Mouse (Mus musculus): Measurements from ENCODE around the gene Bcl7a.

Gene Bcl7a

GRCm38 (mm10) chr5:123343707-123344627, at the start of gene Bcl7a:
Gene Bcl7a (plus strand): TSS chr5:123343834.
- DNase-seq (ENCODE audit: low spot score in 2 of 2) = peak; percentile 85 to 87

DNA sequence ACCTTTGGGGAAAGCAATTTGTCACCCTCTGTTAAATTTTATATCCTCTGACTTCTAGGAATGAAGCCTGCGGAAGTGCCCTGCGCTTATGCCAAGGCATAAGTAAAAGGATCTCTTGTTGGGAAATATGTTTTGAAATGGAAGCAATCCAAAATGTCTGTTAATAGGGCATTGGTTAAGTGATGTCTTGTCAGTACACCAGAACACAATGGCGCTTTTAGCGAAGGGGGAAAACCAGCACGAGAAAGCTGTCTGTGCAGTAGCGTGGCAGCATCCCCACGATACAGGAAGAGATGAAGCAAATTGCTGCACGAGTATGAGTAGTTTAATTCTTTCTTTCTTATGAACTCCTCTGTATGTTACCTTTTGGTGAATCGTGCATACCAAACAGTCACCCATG, 49.0 kb upstream of the Bcl7a start:
- DNase-seq (ENCODE audit: low spot score in 2 of 2) = no peak

DNA sequence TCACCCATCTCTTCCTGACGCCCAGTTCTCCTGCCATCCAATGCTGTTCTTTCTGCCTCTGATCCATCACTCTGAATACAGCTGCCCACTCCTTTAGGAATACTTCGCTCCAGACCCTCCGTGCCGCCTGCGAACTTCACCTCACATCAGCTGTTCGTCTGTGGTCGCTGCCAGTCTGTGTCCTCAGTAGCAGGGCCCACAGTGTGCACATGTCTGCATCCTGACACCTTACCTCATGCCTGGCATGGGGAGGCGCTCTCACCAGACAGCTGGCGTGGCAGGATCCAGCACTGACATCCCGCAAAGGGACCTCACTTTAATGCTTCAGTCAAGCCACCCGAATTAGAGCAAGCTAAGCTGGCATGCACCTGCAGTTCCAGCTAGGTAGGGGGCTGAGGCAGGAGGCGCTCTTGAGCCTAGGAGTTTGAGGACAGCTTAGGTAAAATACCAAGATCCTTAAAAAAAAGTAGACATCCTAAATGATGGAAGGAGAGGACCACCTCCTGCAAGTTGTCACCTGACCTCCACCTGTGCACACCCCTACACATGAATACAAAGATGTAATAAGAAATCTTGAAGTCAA, 47.3 kb upstream of the Bcl7a start:
- DNase-seq (ENCODE audit: low spot score in 2 of 2) = no peak

DNA sequence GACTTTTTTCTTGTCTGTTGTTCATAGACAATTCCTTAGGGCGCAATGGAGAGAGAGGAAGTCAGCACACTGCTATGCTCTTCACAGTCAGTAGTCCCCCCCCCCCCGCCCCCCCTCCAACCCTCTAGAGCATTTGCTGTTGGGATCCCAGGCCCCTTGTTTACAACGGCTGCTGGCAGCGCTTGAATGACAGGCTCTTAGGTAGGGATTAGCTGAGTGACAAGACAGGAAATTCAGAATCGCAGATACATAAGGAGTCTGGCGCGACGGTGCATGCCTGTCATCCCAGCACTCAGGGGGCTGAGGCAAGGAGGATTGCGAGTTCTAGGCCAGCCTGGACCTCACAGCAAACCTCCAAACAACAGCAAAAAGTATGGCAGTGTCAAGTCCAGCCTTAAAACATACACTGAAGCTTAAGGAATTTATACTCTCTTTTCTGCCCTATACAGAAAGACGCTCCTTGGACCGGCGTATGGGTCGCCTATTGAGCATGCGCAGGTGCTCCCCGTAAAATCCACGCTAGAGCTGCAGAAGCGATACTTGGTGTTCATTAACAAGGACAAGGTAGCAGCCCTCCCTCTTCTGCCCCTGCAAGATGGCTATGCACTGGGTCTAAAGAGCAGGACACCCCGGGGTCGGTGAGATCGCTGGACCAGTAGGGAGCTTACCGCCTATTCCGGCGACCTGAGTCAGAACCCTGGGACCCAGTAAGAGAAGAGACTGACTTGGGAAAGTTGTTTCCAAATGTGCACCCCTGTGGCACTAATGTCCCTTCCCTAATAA, 46.5 kb upstream of the Bcl7a start:
- DNase-seq (ENCODE audit: low spot score in 2 of 2) = no peak

- no peak for DNase-seq (ENCODE audit: low spot score in 2 of 2)
Observed at GRCm38 (mm10) chr5:123297830-123298229, 45.8 kb upstream of the Bcl7a start.

GRCm38 (mm10) chr5:123298526-123298925, 45.1 kb upstream of the Bcl7a start:
- no peak for DNase-seq (ENCODE audit: low spot score in 2 of 2)

DNA sequence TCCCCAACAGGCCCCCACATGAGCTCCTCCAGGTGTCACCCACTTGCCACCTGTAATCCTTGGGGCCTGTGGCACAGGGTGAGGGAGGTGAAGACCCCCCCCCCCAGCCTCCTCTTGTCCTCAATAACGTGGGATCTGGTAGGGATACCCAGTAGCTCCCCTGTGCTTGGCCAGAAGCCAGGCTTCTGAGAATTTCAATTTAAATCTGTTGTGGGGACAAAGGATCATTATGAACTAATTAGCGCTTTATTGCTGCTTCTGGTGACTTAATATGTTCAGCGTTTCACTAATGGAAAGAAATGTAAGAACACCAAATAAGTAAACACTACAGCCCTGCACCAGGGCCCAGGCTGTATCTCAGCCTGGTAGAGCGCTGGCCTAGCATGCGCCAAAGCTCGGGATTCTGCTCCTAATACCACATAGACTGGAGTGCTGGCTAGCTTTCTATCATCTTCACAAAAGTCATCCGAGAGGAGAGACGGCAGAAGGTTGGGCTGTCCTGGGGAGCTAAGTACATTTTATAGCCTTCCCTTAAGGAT, 43.1 kb upstream of the Bcl7a start:
- no peak for DNase-seq (ENCODE audit: low spot score in 2 of 2)

DNA sequence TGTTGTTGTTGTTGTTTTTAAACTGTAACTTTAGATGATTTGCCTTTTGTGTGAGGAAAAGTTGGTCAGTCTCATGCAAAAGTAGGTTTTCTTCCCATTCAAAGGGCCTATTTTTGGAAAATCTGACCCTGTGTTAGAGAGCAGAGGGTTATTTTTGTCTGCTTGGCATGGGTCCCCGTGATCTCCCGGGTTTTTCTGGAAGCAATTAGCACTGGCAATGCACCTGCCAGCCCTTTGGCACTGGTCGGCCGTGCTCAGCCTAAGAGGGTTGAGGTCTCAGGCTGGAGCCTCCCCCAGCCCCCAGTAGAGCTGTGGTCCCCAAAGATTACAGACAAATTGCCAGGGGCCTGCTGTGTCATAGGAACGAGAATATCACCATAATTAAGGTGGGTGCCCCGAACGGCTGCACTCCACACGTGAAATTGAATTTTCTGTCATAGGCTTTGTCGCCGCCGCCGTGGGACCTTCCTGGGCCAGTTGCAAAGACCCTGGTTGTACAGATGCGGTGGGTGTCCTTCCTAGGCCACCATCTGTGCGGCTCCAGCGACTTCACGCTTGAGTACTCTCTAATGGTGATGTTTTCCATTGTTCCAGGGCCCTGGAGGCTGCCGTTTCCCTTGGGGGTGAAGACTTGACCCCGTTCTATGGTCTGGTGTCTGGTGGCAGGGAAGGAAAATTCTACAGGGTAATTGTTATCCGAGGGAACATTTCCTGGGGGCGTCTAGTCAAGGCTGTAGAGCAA, 41.7 kb upstream of the Bcl7a start:
- DNase-seq (ENCODE audit: low spot score in 2 of 2) = no peak

- no peak for DNase-seq (ENCODE audit: low spot score in 2 of 2)
Observed at GRCm38 (mm10) chr5:123307630-123308282, 35.9 kb upstream of the Bcl7a start.

GRCm38 (mm10) chr5:123309816-123310215, 33.8 kb upstream of the Bcl7a start:
- no peak for DNase-seq (ENCODE audit: low spot score in 2 of 2)

DNA sequence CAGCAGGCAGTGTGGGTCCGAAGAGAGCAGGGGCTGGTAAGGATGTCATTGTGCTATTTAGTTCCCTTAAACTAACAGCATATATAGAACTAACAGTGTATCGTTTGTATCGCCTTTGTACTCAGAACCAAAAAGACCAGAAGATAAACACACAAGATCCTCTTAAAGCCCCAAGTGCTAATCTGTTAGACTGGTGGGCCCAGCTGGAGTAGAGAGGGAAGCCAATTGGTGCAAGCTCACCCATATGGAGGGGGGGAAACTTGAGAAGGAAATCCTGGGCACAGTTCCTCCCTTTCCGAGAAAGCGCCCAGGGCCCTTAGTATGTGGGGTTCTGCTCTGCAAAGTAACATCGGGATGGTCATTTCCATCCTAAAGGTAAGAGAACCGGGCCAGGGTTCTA, 33.4 kb upstream of the Bcl7a start:
- no peak for DNase-seq (ENCODE audit: low spot score in 2 of 2)

DNA sequence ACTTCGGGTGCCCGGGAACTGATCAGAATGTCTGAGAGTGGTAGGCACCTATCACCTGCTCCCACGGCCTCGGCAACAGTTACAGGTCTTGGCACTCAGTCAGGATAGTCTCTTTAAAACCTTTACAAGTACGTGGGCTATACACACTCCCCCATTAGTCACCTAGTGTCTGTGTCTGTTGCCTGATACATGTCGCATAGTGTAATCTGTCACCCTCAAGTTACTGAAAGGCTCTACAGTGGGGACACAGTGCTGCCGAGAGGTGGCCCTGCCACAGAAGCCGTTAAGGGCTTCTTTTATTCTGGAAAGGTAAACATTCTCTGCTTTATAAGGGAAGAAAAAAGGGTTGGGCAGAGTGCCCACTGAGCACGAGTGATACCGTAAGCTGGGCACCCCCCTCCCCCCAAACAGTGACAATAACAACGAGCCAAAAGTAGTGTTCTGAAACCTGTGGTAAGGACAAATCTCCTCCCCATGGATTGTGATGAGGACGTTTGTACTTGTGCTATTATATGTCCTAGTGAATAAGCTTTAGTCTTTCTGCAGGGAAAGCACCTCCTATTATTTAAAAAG, 30.5 kb upstream of the Bcl7a start:
- no peak for DNase-seq (ENCODE audit: low spot score in 2 of 2)

- no peak for DNase-seq (ENCODE audit: low spot score in 2 of 2)
Observed at GRCm38 (mm10) chr5:123313851-123314380, 29.7 kb upstream of the Bcl7a start.

DNA sequence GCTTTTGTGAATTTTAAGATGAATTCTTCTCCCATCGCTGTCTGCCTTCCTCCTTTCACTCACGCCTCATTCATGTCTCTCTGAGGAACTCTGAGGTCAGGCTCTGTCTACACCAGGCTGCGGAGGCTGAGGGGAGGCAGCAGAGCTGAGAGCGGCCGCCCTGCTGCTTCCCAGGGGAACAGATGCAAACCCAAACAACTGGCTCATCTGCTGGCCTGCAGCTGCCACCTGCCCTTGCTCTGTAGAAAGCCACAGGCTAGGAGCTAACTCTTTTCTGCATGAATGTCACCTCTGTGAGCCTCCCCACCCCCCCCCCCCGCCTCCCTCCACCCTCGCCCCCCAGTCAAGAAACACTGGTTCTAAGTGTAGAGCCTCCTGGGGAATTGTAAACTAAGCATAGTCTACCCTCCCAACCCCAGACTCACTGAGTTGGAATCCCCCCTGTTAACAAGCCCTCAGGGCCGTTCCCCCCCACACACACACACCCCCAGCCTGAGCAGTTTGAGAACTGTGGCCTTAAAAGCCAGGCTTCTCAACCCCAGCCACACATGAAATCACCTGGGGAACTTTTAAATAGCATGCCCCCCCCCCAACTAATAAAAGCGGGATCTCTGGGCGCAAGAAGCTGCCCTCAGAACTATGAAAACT, 28.3 kb upstream of the Bcl7a start:
- DNase-seq (ENCODE audit: low spot score in 2 of 2) = no peak

DNA sequence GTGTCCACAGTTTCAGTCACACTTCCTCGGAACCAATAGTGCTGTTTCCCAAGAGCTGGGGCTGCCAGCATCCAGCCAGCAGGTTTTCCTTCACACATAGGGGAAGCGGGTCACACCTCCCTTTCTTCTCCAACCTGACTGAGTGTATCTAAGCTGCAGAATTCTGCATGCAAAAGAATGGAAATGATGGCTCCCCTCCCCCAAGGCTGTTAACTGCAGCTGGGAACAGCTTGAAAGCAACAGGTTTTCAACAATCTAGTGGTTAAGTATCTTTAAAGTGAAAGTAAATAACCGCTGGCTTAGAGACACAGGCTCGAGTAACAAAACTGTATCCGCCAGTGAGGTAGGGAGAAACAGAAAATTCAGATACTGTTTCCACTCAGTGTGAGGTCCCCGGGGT, 25.6 kb upstream of the Bcl7a start:
- peak in 1 of 2 experiments; percentile 5 for DNase-seq (ENCODE audit: low spot score in 2 of 2)

GRCm38 (mm10) chr5:123320136-123320535, 23.5 kb upstream of the Bcl7a start:
- DNase-seq (ENCODE audit: low spot score in 2 of 2) = no peak

- no peak for DNase-seq (ENCODE audit: low spot score in 2 of 2)
Observed at GRCm38 (mm10) chr5:123324242-123324641, 19.4 kb upstream of the Bcl7a start.

DNA sequence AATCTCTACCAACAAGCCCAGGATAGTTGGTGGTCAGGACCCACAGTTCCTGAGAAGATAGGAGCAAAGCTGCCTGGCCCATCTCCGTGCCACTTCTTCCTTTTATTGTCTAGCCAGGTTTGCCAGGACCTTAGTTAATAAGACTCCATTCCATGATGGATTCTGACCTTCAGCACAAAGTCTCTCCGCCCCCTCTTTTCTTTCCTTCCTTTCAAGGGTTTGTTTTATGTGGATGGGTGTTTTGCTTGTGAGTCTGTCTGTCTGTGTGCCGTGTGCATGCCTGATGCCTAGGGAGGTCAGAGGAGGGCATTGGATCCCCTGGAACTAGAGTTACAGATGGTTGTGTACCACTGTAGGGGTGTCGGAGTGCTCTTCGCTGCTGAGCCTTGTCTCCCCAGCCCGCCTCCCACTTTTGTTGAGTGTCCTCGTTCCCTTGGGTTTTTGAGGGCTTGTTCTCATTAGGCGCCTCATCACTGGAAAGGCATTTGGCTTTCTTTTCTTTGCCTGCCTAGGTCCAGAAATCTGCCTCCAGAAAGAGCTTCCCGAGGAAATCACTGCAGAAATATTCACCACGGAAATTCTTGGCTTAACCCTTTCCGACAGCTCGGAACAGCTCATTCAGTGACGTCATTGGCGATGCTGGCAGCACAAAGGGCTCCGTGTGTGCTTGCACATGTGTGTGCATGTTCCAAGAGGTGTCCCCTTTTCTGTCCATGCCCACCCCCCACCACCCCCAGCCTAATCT, 17.5 kb upstream of the Bcl7a start:
- DNase-seq (ENCODE audit: low spot score in 2 of 2) = no peak

DNA sequence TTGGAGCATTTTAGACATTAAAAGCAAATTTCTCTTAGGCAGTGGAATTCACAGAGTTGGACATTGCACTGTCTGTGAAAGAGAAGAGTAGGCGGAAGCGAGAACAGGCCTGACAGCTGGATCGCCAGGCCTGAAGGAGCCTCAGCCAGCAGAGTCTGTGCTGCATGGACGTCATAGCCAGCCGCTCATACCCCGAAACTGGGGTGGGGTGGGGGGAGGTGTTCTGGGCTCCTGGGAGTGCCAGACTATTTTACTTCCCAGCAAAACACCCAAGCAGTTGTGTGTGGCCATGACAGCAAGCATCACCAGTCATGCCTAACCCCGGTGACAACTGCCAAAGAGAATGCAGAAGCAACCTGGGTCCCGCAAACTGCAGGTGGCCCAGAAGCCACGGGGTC, 16.9 kb upstream of the Bcl7a start:
- no peak for DNase-seq (ENCODE audit: low spot score in 2 of 2)
